Mouse (Mus musculus) embryonic stem cell, embryonic (primary cell): Measurements from ENCODE around the gene Ltb4r2.

ENCODE experiments used
- CTCF ChIA-PET, 4 experiments: fragments of 300-600 bp in 2 of 4; fragments of 350-600 bp in 2 of 4; sonication (Branson Sonifier 250); formaldehyde crosslinking; loops; one replicate each; lab custom pipeline; 2022; ENCODE audit warnings: inconsistent platforms in 2 of 4; lab: Charles Lee
- POLR2A ChIA-PET, 4 experiments: fragments of 300-600 bp in 2 of 4; fragments of 350-600 bp in 2 of 4; sonication (Branson Sonifier 250); formaldehyde crosslinking; loops; one replicate each; lab custom pipeline; 2022; ENCODE audit warnings: antibody characterized with exemption in 4 of 4, inconsistent platforms in 1 of 4; lab: Charles Lee

Gene Ltb4r2

DNA sequence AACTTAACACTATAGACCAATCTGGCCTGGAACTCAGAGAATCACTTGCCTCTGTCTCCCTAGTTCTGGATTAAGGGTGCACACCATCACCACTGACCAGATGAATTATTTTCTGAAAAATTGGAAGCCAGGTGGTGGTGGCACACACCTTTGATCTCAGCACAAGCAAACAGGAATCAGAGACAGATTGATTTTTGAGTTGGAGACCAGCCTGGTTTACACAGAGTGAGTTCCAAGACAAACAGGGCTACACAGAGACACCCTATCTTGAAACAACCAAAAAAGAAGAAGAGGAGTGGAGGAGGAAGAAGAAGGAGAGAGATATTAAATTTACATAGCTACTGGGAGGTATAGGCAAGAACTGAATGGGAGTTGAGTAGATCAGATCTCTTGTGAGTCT is 35.0 kb upstream of the Ltb4r2 start:
- ChIA-PET CTCF (interaction anchor here in 2 of 4 experiments (0.7 to 1.1 kb wide), 2 partner anchors 18 kb away, joined by 3 read pairs; no protein-coding TSS in a partner anchor), POLR2A (interaction anchor here in 2 of 4 experiments (0.6 to 1.1 kb wide), 3 partner anchors 9 to 172 kb away, joined by 3 to 4 read pairs (median 3); partner anchors contain the start of genes Gmpr2 (in 1 of the 2) and Nedd8 (in 1 of the 2))

- ChIA-PET CTCF (interaction anchor here in 2 of 4 experiments (0.6 to 1.6 kb wide), 2 partner anchors 15 to 579 kb away, joined by 3 to 4 read pairs; no protein-coding TSS in a partner anchor), POLR2A (interaction anchor here in 3 of 4 experiments (0.6 to 3.8 kb wide), 5 partner anchors 8 to 84 kb away, joined by 3 to 26 read pairs (median 3); partner anchors contain the start of genes Gmpr2 (in 1 of the 3), Nedd8 (in 1 of the 3), Rabggta (in 1 of the 3) and Tm9sf1 (in 1 of the 3))
Measured at GRCm38 (mm10) chr14:55727889-55728685, 33.1 kb upstream of the Ltb4r2 start.

GRCm38 (mm10) chr14:55730116-55730515 is 31.1 kb upstream of the Ltb4r2 start:
- CTCF ChIA-PET: interaction anchor here in 2 of 4 experiments (0.8 to 1.8 kb wide), 4 partner anchors 8 to 16 kb away, joined by 3 to 5 read pairs (median 4); partner anchors contain the start of genes Dhrs1 (in 1 of the 2), Nop9 (in 1 of the 2) and Rabggta (in 1 of the 2)
- POLR2A ChIA-PET: interaction anchor here in 3 of 4 experiments (0.6 to 3.8 kb wide), 8 partner anchors 9 to 1022 kb away, joined by 3 to 26 read pairs (median 4); partner anchors contain the start of genes Rabggta (in 2 of the 3) and Tinf2 (in 1 of the 3)

GRCm38 (mm10) chr14:55730531-55731032 is 30.6 kb upstream of the Ltb4r2 start:
- ChIA-PET CTCF (interaction anchor here in 3 of 4 experiments (0.8 to 1.8 kb wide), 6 partner anchors 8 to 58 kb away, joined by 3 to 6 read pairs (median 4); partner anchors contain the start of genes Rabggta (in 2 of the 3), Dhrs1 (in 1 of the 3), Nedd8 (in 1 of the 3) and Nop9 (in 1 of the 3)), POLR2A (interaction anchor here (0.6 to 3.8 kb wide), 9 partner anchors 9 to 1021 kb away, joined by 3 to 26 read pairs (median 3); partner anchors contain the start of genes Rabggta (in 3 of the 4), Mphosph8 (in 1 of the 4) and Tinf2 (in 1 of the 4))

DNA sequence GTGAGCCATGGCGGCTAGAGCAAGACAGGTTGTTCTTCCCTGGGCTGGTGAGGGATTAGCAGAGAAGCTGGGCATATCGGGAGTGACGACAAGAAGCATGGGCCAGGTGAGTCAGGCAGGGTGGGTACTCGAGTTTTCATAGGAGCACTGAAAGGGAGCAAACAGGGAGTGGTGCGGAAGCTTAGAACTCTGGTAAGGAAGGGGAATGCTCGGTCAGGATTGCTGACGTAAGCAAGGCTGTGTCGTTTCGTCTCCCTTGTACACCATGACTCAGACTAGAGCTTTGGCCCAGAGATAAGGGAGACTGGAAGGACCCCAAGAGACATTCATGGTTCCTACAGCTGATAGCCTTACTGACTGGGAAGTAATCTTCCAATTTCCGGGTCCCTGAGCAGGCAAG is 27.3 kb upstream of the Ltb4r2 start:
- ChIA-PET CTCF (interaction anchor here in 2 of 4 experiments (0.8 to 2.9 kb wide), 5 partner anchors 10 to 421 kb away, joined by 3 to 14 read pairs (median 3); partner anchors contain the start of genes Dhrs1 (in 1 of the 2), Nop9 (in 1 of the 2) and Tinf2 (in 1 of the 2)), POLR2A (interaction anchor here in 3 of 4 experiments (1.1 to 4.9 kb wide), 13 partner anchors 9 to 173 kb away, joined by 3 to 61 read pairs (median 7); partner anchors contain the start of genes Rabggta (in 3 of the 3), A730061H03Rik (in 1 of the 3), Gmpr2 (in 1 of the 3) and Mdp1 (in 1 of the 3))

- ChIA-PET POLR2A (interaction anchor here in 3 of 4 experiments (0.7 to 4.9 kb wide), 22 partner anchors 8 to 174 kb away, joined by 3 to 61 read pairs (median 4); partner anchors contain the start of genes Rabggta (in 3 of the 3), Psme2 (in 2 of the 3), Rnf31 (in 2 of the 3) and Tinf2 (in 2 of the 3)), CTCF (interaction anchor here in 3 of 4 experiments (0.6 to 2.9 kb wide), 6 partner anchors 9 to 181 kb away, joined by 3 to 14 read pairs (median 4); no protein-coding TSS in a partner anchor)
Measured at GRCm38 (mm10) chr14:55734869-55735268, 26.4 kb upstream of the Ltb4r2 start.

GRCm38 (mm10) chr14:55735334-55735733 is 25.9 kb upstream of the Ltb4r2 start:
- CTCF ChIA-PET: interaction anchor here in 3 of 4 experiments (0.6 to 2.9 kb wide), 6 partner anchors 8 to 182 kb away, joined by 3 to 14 read pairs (median 4); no protein-coding TSS in a partner anchor

GRCm38 (mm10) chr14:55735758-55736157 is 25.5 kb upstream of the Ltb4r2 start:
- CTCF ChIA-PET: interaction anchor here in 2 of 4 experiments (1.1 to 2.9 kb wide), 3 partner anchors 8 to 128 kb away, joined by 3 to 14 read pairs (median 3); partner anchors contain the start of gene Rabggta (in 1 of the 2)
- POLR2A ChIA-PET: interaction anchor here in 3 of 4 experiments (0.7 to 4.9 kb wide), 19 partner anchors 8 to 175 kb away, joined by 3 to 61 read pairs (median 4); partner anchors contain the start of genes Rabggta (in 3 of the 3), Tinf2 (in 2 of the 3), A730061H03Rik (in 1 of the 3) and Gmpr2 (in 1 of the 3)

More at GRCm38 (mm10) chr14:55735334-55735733, 25.9 kb upstream of the Ltb4r2 start:
- POLR2A ChIA-PET: interaction anchor here in 3 of 4 experiments (0.7 to 4.9 kb wide), 22 partner anchors 7 to 175 kb away, joined by 3 to 61 read pairs (median 4); partner anchors contain the start of genes Rabggta (in 3 of the 3), Psme2 (in 2 of the 3), Rnf31 (in 2 of the 3) and Tinf2 (in 2 of the 3)

GRCm38 (mm10) chr14:55737086-55737687 is 24.0 kb upstream of the Ltb4r2 start:
- POLR2A ChIA-PET: interaction anchor here in 3 of 4 experiments (1.1 to 4.9 kb wide), 6 partner anchors 9 to 17 kb away, joined by 3 to 61 read pairs (median 4); partner anchors contain the start of genes Rabggta (in 2 of the 3), Dhrs1 (in 1 of the 3) and Nop9 (in 1 of the 3)
- CTCF ChIA-PET: interaction anchor here in 2 of 4 experiments (0.7 to 1.2 kb wide), 2 partner anchors 15 to 128 kb away, joined by 3 read pairs; partner anchors contain the start of gene Rabggta (in 1 of the 2)

- ChIA-PET POLR2A (interaction anchor here (0.6 to 4.4 kb wide), 28 partner anchors 8 to 184 kb away, joined by 3 to 34 read pairs (median 4); partner anchors contain the start of genes Tinf2 (in 4 of the 4), Gmpr2 (in 2 of the 4), Nedd8 (in 2 of the 4) and Psme2 (in 2 of the 4)), CTCF (interaction anchor here (0.6 to 3.2 kb wide), 55 partner anchors 9 to 703 kb away, joined by 3 to 45 read pairs (median 4); partner anchors contain the start of genes Tinf2 (in 4 of the 4), Gmpr2 (in 2 of the 4), Mdp1 (in 2 of the 4) and Nedd8 (in 2 of the 4))
Measured at GRCm38 (mm10) chr14:55743711-55744110, 17.5 kb upstream of the Ltb4r2 start.

- ChIA-PET POLR2A (interaction anchor here in 3 of 4 experiments (0.6 to 4.4 kb wide), 24 partner anchors 9 to 234 kb away, joined by 3 to 34 read pairs (median 4); partner anchors contain the start of genes Tinf2 (in 3 of the 3), Gmpr2 (in 2 of the 3), Mdp1 (in 2 of the 3) and Nedd8 (in 2 of the 3)), CTCF (interaction anchor here in 3 of 4 experiments (0.5 to 3.2 kb wide), 18 partner anchors 12 to 1218 kb away, joined by 3 to 45 read pairs (median 4); partner anchors contain the start of genes Tinf2 (in 2 of the 3), A730061H03Rik (in 1 of the 3), Ltb4r2 (in 1 of the 3) and Psme2 (in 1 of the 3))
Measured at GRCm38 (mm10) chr14:55745180-55745860, 15.9 kb upstream of the Ltb4r2 start, which contains the start of the genes Dhrs1 and Nop9. Dhrs1 (minus strand) TSS chr14:55745690. Nop9 (plus strand) TSS chr14:55745693.

- POLR2A ChIA-PET: interaction anchor here in 3 of 4 experiments (0.6 to 4.4 kb wide), 26 partner anchors 9 to 235 kb away, joined by 3 to 34 read pairs (median 4); partner anchors contain the start of genes Tinf2 (in 3 of the 3), Gmpr2 (in 2 of the 3), Mdp1 (in 2 of the 3) and Nedd8 (in 2 of the 3)
- CTCF ChIA-PET: interaction anchor here in 2 of 4 experiments (0.5 to 3.2 kb wide), 17 partner anchors 12 to 1218 kb away, joined by 3 to 45 read pairs (median 4); partner anchors contain the start of genes A730061H03Rik (in 1 of the 2), Ltb4r2 (in 1 of the 2), Psme2 (in 1 of the 2) and Rabggta (in 1 of the 2)
Measured at GRCm38 (mm10) chr14:55745861-55746237, 15.4 kb upstream of the Ltb4r2 start.

- CTCF ChIA-PET: interaction anchor here in 2 of 4 experiments (0.7 to 2.5 kb wide), 8 partner anchors 10 to 172 kb away, joined by 3 to 9 read pairs (median 3); partner anchors contain the start of genes Ltb4r2 (in 2 of the 2), Tinf2 (in 2 of the 2) and Mdp1 (in 1 of the 2)
Measured at GRCm38 (mm10) chr14:55747051-55747847, 14.0 kb upstream of the Ltb4r2 start.

More at GRCm38 (mm10) chr14:55747051-55747847, 14.0 kb upstream of the Ltb4r2 start:
- POLR2A ChIA-PET: interaction anchor here in 2 of 4 experiments (0.6 to 4.4 kb wide), 10 partner anchors 10 to 76 kb away, joined by 3 to 34 read pairs (median 5); partner anchors contain the start of genes Gmpr2 (in 1 of the 2), Ltb4r2 (in 1 of the 2), Nedd8 (in 1 of the 2) and Tinf2 (in 1 of the 2)
